Mouse (Mus musculus) embryonic facial prominence, embryonic 12.5 days (tissue): ENCODE results near the gene Lrrc26. TPM values are rescaled to one million over a fixed set of nuclear protein-coding genes. Genes with fewer than 3 reads are reported as not detected.

Experiments
- ATAC-seq: fragments of 200-750 bp; cut with Nextera tagmentation; 2 replicates; pipeline ENCODE4 v1.8.0; 2017; ENCODE audit not compliant: insufficient number of reproducible peaks, insufficient read depth, low FRiP score, low TSS enrichment
- H3K27ac ChIP-seq: fragments of 300-500 bp; sonication (generic); 2 replicates; pipeline ENCODE4 v1.5.1; 2016; ENCODE audit warnings: mild to moderate bottlenecking
- H3K27me3 ChIP-seq: fragments of 300-500 bp; sonication (generic); 2 replicates; pipeline ENCODE4 v1.6.1; 2016; ENCODE audit warnings: mild to moderate bottlenecking, moderate library complexity
- H3K36me3 ChIP-seq: fragments of 300-500 bp; sonication (generic); 2 replicates; pipeline ENCODE4 v1.6.1; 2016; ENCODE audit warnings: mild to moderate bottlenecking
- H3K4me1 ChIP-seq: fragments of 300-500 bp; sonication (generic); 2 replicates; pipeline ENCODE4 v1.6.1; 2016
- H3K4me2 ChIP-seq: fragments of 300-500 bp; sonication (generic); replicated peaks from 2 replicates; pipeline ENCODE4 v1.6.1; 2016; ENCODE audit warnings: mild to moderate bottlenecking, moderate library complexity
- H3K4me3 ChIP-seq: fragments of 300-500 bp; sonication (generic); 2 replicates; pipeline ENCODE4 v1.5.1; 2016; ENCODE audit warnings: mild to moderate bottlenecking
- H3K9ac ChIP-seq: fragments of 300-500 bp; sonication (generic); 2 replicates; pipeline ENCODE4 v1.6.1; 2016; ENCODE audit warnings: mild to moderate bottlenecking, moderate library complexity
- H3K9me3 ChIP-seq: fragments of 300-500 bp; sonication (generic); 2 replicates; pipeline ENCODE4 v1.6.1; 2016; ENCODE audit warnings: mild to moderate bottlenecking, moderate library complexity
- WGBS: fragments of 180-500 bp; shearing (Covaris S2); methylation state at CpG from one replicate; pipeline ENCODE4 v1.1.7; 2016; 5-methylcytosine and 5-hydroxymethylcytosine counted together
- polyA plus RNA-seq: library from polyadenylated mRNA; unstranded; fragments of >200 nt; fragmentation: Nextera tagmentation; extraction: Ambion mirVana; gene quantifications from 2 replicates; pipeline ENCODE4 v1.2.1, GENCODE M21; 2016

Gene Lrrc26
- polyA plus RNA-seq, 1 experiment from 2014 or later = not detected

- 65% methylated on average over 9 of the region's 9 CpGs for WGBS
- no peak for ATAC-seq
Measured at GRCm38 (mm10) chr2:25331470-25331869, 41.8 kb downstream of the Lrrc26 start.

GRCm38 (mm10) chr2:25332286-25333160, 42.8 kb downstream of the Lrrc26 start, which contains the start of gene Man1b1:
Man1b1 (plus strand) TSS chr2:25332338.
- Histone ChIP-seq H3K9me3 (no peaks in the 10 kb centered on the region), H3K4me3 (peak within 1 kb of the TSS; percentile 93), H3K36me3 (peaks cover 33% of the 10 kb centered on the region), H3K4me1 (peaks cover 15% of the 10 kb centered on the region), H3K9ac (peak within 1 kb of the TSS; percentile 85), H3K4me2 (peak within 1 kb of the TSS; percentile 91), H3K27me3 (no peaks in the 10 kb centered on the region), H3K27ac (peak within 1 kb of the TSS; percentile 91)
- peak; percentile 97 for ATAC-seq
- WGBS = under 1% methylated on average over 78 of the region's 78 CpGs

More at GRCm38 (mm10) chr2:25331470-25331869, 41.8 kb downstream of the Lrrc26 start:
- Histone ChIP-seq H3K4me1 (peaks cover 15% of the 10 kb centered on the region), H3K4me2 (peak overlapping the region; percentile 51), H3K4me3 (peak overlapping the region; percentile 93), H3K27me3 (no peaks in the 10 kb centered on the region), H3K27ac (no peak overlapping the region), H3K9me3 (no peaks in the 10 kb centered on the region), H3K36me3 (peaks cover 23% of the 10 kb centered on the region), H3K9ac (peak overlapping the region; percentile 85; the same call in 1 of the 2 replicates)

DNA sequence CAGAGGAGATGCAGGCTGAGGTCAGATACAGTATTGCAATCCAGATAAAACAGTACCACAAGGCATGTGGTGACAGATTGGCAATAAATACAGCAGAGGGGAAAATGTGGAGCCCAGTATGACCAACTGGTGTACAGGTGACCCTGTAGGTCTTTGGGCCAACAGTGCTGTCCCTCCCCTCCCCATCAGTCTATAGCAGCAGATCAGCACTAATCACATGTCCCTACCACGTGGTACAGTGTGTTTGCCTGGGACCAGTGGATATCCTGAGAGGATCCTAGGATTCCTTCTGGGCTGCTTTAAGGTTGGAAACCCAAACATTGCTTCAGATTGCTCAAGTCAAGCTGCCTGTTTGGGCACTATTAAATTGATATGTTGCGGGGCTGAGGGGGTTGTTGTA, 43.9 kb downstream of the Lrrc26 start:
- peaks cover 44% of the 10 kb centered on the region for H3K36me3 ChIP-seq
- no peaks in the 10 kb centered on the region for H3K9me3 ChIP-seq
- peak overlapping the region; percentile 93 for H3K4me3 ChIP-seq
- H3K4me1 ChIP-seq = peaks cover 15% of the 10 kb centered on the region
- no peak for ATAC-seq
- peak overlapping the region; percentile 91 for H3K4me2 ChIP-seq
- WGBS = 77% methylated on average over 2 of the region's 2 CpGs
- no peak overlapping the region for H3K27ac ChIP-seq
- no peaks in the 10 kb centered on the region for H3K27me3 ChIP-seq
- peak overlapping the region; percentile 85 for H3K9ac ChIP-seq

GRCm38 (mm10) chr2:25338303-25338702, 48.6 kb downstream of the Lrrc26 start:
- Histone ChIP-seq H3K9me3 (no peaks in the 10 kb centered on the region), H3K4me2 (no peak overlapping the region), H3K27me3 (no peaks in the 10 kb centered on the region), H3K27ac (no peak overlapping the region), H3K9ac (no peak overlapping the region), H3K4me3 (no peak overlapping the region), H3K36me3 (peaks cover 81% of the 10 kb centered on the region), H3K4me1 (peaks cover 6% of the 10 kb centered on the region)
- WGBS = 93% methylated on average over 6 of the region's 6 CpGs
- no peak for ATAC-seq

Other genes with a start within 250 kb of the Lrrc26 start
- gene Nsmf, start 235.6 kb upstream of the Lrrc26 start, polyA plus RNA-seq = 99.1 and 103 TPM in 2 replicates
- not detected in 2 replicates for gene Entpd8, start 209.6 kb upstream of the Lrrc26 start, polyA plus RNA-seq
- gene Noxa1, start 194.8 kb upstream of the Lrrc26 start, polyA plus RNA-seq = 0.19 TPM in 1 of 2 replicates, not detected in the other
- 21.3 and 24.7 TPM in 2 replicates for gene Nrarp, start 109.2 kb upstream of the Lrrc26 start, polyA plus RNA-seq
- gene Tor4a, start 93.0 kb upstream of the Lrrc26 start, polyA plus RNA-seq = 3.1 and 3.9 TPM in 2 replicates
- gene Nelfb, start 78.4 kb upstream of the Lrrc26 start, polyA plus RNA-seq = 119 and 121 TPM in 2 replicates
- not detected in 2 replicates for gene Stpg3, start 75.3 kb upstream of the Lrrc26 start, polyA plus RNA-seq
- gene Fam166a, start 71.2 kb upstream of the Lrrc26 start, polyA plus RNA-seq = 1.1 TPM in 1 of 2 replicates, not detected in the other
- gene Tubb4b, start 65.2 kb upstream of the Lrrc26 start, polyA plus RNA-seq = 443 and 449 TPM in 2 replicates
- not detected in 2 replicates for gene Slc34a3, start 55.6 kb upstream of the Lrrc26 start, polyA plus RNA-seq
- gene Rnf224, start 53.1 kb upstream of the Lrrc26 start, polyA plus RNA-seq = not detected in 2 replicates
- 8.6 and 9.4 TPM in 2 replicates for gene Rnf208, start 47.7 kb upstream of the Lrrc26 start, polyA plus RNA-seq
- gene Cysrt1, start 47.5 kb upstream of the Lrrc26 start, polyA plus RNA-seq = not detected in 2 replicates
- gene AL732309.1, start 43.1 kb upstream of the Lrrc26 start, polyA plus RNA-seq = 3.8 and 4.2 TPM in 2 replicates
- 21.6 and 23.6 TPM in 2 replicates for gene Tmem203, start 34.5 kb upstream of the Lrrc26 start, polyA plus RNA-seq
- 9.7 TPM in 2 replicates for gene Tprn, start 27.3 kb upstream of the Lrrc26 start, polyA plus RNA-seq
- 218 and 231 TPM in 2 replicates for gene Ssna1, start 17.5 kb upstream of the Lrrc26 start, polyA plus RNA-seq
- 154 and 155 TPM in 2 replicates for gene Anapc2, start 17.4 kb upstream of the Lrrc26 start, polyA plus RNA-seq
- gene Tmem210, start 1.8 kb upstream of the Lrrc26 start, polyA plus RNA-seq = not detected in 2 replicates
- gene Grin1, start 29.3 kb downstream of the Lrrc26 start, polyA plus RNA-seq = 1.0 and 1.9 TPM in 2 replicates
- gene Man1b1, start 42.4 kb downstream of the Lrrc26 start, polyA plus RNA-seq = 66.5 and 75.8 TPM in 2 replicates
- gene Dpp7, start 66.4 kb downstream of the Lrrc26 start, polyA plus RNA-seq = 25.0 and 27.0 TPM in 2 replicates
- 7.9 and 8.9 TPM in 2 replicates for gene Uap1l1, start 75.8 kb downstream of the Lrrc26 start, polyA plus RNA-seq
- 51.4 and 51.6 TPM in 2 replicates for gene Sapcd2, start 82.4 kb downstream of the Lrrc26 start, polyA plus RNA-seq
- 0.41 and 0.42 TPM in 2 replicates for gene Entpd2, start 106.0 kb downstream of the Lrrc26 start, polyA plus RNA-seq
- 47.7 and 60.0 TPM in 2 replicates for gene Npdc1, start 109.4 kb downstream of the Lrrc26 start, polyA plus RNA-seq
- gene Fut7, start 133.4 kb downstream of the Lrrc26 start, polyA plus RNA-seq = not detected in 2 replicates
- 4.8 and 5.2 TPM in 2 replicates for gene Abca2, start 138.8 kb downstream of the Lrrc26 start, polyA plus RNA-seq
- 1.4 and 1.8 TPM in 2 replicates for gene Clic3, start 166.9 kb downstream of the Lrrc26 start, polyA plus RNA-seq
- 28.6 and 28.9 TPM in 2 replicates for gene Paxx, start 171.2 kb downstream of the Lrrc26 start, polyA plus RNA-seq
- 0.70 and 0.96 TPM in 2 replicates for gene Ptgds, start 180.1 kb downstream of the Lrrc26 start, polyA plus RNA-seq
- gene Lcn12, start 204.0 kb downstream of the Lrrc26 start, polyA plus RNA-seq = not detected in 2 replicates
- 81.8 and 82.8 TPM in 2 replicates for gene Fbxw5, start 210.8 kb downstream of the Lrrc26 start, polyA plus RNA-seq
- 6.3 and 6.4 TPM in 2 replicates for gene C8g, start 211.8 kb downstream of the Lrrc26 start, polyA plus RNA-seq